Mouse (Mus musculus) layer of hippocampus, adult 2 months (tissue): ENCODE results near the gene Smpd3. TPM values are rescaled to one million over a fixed set of nuclear protein-coding genes. Genes with fewer than 3 reads are reported as not detected.
"Not testable (repeated sequence)": the region's sequence is repeated elsewhere in the genome, so short reads cannot be mapped to it uniquely, and the experiment has no call there.

Experiments
- DNase-seq, 2 experiments: peaks; one replicate each; pipeline ENCODE4 v3.0.0; 2022; ENCODE audit warnings: low spot score in 2 of 2
- H3K27ac ChIP-seq: fragments of 200-600 bp; 2 replicates; pipeline ENCODE4 v1.8.1; 2022
- H3K4me3 ChIP-seq: fragments of 200-600 bp; 2 replicates; pipeline ENCODE4 v1.8.1; 2022; ENCODE audit warnings: mild to moderate bottlenecking
- CTCF ChIP-seq: fragments of 200-600 bp; conservative IDR thresholded peaks from 2 replicates; pipeline ENCODE4 v1.8.1; 2022; ENCODE audit warnings: antibody characterized with exemption, mild to moderate bottlenecking, moderate library complexity
- total RNA-seq, 2 experiments: library from RNA; stranded (reverse); gene quantifications; 2 replicates each; pipeline ENCODE4 v1.2.3; 2021

Gene Smpd3
- total RNA-seq, 2 experiments from 2014 or later: 74.2 to 75.8 TPM

DNA sequence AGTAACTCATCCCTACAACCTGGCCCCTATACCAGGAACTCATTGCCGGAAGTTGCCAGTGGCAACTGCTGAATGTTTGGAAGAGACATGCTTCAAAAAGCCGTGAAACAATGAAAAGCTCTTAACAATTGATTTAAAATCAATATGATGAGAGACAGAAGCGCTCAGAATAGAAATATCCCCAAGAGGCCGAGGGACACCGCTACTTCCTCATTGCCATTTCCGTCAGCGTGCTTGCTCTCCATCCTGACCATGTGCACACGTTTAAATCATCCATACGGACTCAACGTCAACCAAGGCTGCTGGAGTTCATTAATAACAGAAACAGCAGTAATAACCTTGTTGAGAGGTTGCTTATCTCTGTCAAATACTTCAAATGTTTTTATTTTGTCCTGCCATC, 21.3 kb downstream of the Smpd3 start:
- no peak for DNase-seq
- Histone ChIP-seq H3K4me3 (no peak overlapping the region), H3K27ac (peak overlapping the region; percentile 9; the same call in 1 of the 2 replicates)
- TF ChIP-seq CTCF: no peak

DNA sequence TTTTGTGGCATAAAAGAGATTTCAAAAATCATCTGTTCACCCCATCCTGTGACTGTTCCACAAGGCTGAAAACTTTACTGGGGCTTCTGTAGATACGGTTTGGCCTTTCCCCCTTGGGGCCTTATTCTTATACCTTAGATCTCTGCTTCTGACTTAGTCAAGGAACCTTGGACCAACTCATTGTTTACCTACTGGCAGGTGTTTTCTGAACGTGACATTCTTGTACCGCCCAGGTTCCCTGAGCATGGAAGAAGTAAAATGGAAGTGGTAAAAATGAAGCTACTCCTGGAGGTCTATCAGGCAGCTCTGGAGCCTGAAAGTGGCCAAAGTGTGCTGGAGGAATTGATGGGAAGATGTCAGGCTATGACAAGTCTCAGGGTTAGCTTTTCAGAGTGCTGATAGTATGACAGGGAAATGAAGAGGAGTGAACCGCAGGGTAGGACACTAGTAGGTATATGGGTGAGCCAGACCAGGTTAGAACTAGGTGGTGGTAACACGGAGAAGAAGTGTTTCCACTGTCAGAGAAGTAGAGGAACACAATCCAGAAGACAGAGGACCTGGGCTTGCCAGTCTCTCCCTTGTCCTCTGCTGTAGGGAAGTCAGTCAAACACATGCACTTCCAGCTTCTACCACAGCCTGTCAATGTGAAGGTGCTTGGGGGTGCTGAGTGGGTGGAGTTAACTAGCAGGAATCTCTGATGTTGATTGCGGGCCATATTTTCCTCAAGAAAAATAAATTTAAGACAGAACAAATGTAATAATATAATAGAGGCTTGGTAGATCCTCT, 22.2 kb downstream of the Smpd3 start:
- TF ChIP-seq CTCF: peak; percentile 45
- H3K27ac ChIP-seq: no peak overlapping the region; the same call in 1 of the 2 replicates

DNA sequence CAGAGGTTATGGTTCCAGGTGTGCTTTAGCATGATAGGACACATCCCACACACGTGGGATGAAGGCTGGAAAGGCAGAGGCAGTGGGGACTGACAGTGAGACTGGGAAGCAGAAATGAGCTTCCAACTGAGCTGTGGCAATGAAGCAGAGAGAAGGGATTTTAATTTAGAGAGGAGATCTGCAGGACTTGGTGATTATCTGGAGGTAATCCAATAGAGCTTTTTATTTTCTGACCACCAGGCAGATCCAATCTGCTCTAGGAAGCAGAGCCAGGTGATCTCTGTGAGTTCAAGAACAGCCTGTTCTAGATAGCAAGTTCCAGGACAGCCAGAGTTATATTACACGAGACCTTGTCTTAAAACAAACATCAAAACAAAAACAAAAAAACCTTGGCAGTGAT, 24.0 kb downstream of the Smpd3 start:
- peak overlapping the region; percentile 60 for H3K27ac ChIP-seq
- no peak for TF ChIP-seq CTCF
- H3K4me3 ChIP-seq: no peak overlapping the region
- no peak for DNase-seq

More for the DNA sequence above, 22.2 kb downstream of the Smpd3 start:
- no peak overlapping the region for H3K4me3 ChIP-seq
- DNase-seq: no peak

DNA sequence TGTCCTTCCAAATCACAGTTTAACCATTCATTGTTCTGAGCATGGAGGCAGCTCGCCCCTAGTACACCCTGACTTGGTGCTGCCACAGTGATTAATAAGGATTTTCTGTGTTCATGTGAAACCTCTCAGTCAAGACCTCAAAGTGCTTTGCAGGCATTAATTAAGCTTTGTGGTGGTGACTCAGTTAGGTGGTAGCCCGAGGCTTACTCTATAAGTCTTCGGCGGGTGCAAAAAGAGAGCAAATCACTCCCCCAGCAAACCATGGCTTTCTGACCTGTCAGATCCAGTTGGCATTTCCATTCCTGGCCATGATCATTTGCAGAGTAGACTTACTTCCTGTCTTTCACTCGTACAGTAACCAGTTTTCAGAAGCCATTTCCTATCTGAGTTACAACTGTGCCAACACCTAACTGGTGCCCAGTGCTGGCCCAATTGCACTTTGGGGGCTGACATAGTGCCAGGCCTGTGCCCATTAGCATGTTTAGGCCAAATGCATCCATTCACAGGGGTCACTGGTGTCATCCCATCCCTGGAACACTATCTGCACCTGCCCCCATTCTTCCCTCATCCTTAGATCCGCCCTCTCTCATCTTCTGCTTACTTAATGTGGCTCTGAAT, 24.6 kb downstream of the Smpd3 start:
- peak overlapping the region; percentile 60 for H3K27ac ChIP-seq
- no peak for TF ChIP-seq CTCF
- no peak for DNase-seq
- H3K4me3 ChIP-seq: no peak overlapping the region

DNA sequence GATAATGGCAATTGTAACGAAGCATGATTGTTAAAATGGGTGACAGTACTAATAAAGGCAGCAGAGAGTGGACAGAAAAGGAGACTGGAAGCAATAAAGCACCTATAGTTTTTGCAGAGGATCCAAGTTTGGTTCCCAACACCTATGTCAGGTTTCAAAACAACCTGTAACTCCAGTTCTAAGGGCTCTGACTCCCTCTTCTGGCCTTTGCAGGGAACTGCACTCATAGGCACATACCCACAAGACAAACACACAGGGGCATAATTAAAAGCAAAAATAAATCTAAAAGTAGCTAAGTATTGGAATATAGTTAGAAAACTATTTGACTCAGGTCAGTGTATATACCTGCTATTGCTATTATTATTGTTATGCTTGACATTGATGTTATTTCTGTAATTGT, 25.8 kb downstream of the Smpd3 start:
- Histone ChIP-seq H3K4me3 (no peak overlapping the region), H3K27ac (no peak overlapping the region)
- DNase-seq: no peak
- TF ChIP-seq CTCF: peak; percentile 65

DNA sequence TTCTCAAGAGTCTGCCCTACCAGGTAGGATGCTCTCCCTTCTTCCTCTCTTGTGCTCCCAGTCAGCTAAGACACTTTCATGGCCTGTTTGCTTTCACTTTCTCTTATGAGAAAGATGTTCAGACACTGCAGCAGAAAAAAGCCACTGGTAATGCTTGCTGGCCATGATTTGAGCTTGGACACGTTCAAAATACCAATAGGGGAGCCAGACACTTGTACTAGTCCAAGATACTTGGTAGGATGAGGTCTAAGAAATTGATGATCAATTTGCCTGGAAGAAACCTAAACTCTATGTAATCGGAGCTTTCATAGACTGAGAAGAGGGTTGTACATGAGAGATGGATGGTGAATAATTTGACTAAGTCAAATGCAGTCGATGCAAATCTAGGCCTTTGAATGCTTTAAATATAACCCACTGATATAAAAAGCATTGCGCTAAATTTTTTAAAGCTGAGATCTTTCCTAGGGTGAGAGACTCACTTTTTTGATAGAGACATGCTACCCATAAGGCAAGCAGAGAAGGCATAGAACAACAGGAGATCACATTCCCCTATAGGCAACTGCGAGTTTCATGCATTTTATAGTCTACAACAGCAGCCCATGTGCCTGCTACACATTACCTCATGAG, 27.6 kb downstream of the Smpd3 start:
- Histone ChIP-seq H3K27ac (no peak overlapping the region), H3K4me3 (no peak overlapping the region)
- TF ChIP-seq CTCF: no peak
- DNase-seq: no peak

DNA sequence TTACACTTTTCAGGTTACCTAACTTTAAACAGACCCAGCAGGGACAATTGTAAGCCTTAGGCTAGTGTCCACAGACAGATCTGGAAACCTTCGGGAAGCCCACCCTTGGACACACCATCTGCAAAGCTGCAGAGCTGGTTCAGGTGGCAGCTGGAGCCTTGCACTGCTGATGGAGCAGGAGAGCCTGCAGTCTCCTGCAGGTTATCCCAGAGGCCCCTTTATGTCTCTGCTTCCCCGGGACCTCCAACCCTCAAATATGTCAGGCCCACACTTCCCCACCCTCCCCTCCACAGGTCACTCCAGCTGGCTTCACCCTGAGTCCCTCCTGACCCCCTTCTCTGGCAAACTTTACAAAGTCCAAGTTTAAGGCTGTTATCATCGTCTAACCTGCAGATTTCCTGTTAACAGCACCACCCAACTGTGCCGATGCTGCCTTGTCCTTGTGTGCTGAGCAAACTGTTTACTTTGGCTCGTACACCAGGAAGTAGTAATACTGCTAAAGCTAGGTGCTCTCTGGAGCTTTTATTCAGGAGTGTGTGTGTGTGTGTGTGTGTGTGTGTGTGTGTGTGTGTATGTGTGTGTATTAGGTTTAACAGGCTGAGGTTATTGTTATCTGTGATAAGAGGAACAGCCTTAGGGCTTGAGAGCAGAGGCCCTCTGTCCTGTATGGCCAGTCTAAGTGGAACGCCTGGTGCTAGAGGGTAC, 29.6 kb downstream of the Smpd3 start:
- H3K4me3 ChIP-seq, H3K27ac ChIP-seq, DNase-seq: not testable (repeated sequence)

DNA sequence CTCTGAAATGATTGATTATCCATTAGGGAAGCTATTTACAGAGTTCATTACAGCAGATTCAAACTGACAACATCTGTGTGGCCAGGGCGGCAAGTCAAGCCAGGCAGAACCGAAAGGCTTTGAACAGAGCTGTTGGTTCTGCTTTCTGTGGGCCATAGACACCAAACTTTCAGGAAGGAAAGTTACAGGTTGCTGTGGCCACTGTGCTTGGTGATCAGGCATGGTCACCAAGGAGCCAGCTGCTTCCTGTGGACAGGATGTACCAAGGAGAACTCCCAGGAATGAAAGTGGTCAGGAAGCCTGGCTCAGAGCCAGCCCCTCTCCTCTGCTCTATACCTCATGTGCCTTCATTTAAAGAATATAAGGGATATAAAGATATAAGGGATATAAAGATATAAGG, 30.2 kb downstream of the Smpd3 start:
- no peak for DNase-seq
- no peak overlapping the region for H3K27ac ChIP-seq
- no peak overlapping the region for H3K4me3 ChIP-seq
- no peak for TF ChIP-seq CTCF

DNA sequence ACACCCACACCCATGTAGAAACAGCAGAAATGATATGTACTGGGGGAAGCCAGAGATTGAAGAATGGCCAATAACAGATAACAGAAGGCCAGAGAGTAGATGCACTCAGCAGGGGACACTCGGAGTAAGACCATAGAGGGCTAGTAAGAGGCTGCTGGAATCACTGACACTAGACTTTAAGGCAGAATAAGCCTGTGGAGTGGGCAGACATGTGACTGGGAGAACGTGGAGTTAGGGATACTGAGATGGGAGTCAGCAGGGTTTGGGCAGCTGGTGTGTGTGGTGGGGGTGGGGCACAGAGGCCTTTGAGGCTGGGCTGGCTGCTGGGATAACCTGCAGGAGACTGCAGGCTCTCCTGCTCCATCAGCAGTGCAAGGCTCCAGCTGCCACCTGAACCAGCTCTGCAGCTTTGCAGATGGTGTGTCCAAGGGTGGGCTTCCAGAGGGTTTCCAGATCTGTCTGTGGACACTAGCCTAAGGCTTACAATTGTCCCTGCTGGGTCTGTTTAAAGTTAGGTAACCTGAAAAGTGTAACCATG, 31.0 kb downstream of the Smpd3 start:
- DNase-seq, H3K4me3 ChIP-seq: not testable (repeated sequence)

DNA sequence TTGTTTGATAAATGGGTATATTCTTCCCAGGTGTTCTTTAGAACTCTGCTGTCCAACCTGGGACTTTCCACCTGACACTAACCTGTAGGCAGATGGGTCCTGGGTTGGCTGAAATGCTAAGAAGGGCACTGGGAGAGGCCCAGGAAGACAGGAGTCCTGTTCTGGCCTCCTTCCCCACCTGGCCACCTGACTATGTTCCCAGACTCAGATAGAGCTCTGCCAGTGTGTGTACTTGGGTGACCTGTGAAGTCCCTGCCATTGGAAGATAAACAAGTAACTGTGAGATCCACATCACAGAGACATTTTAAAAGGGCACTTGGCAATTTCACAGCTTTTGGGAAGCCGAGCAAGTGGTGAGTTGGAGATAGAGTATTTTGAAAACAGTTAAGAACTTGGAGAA, 31.7 kb downstream of the Smpd3 start:
- TF ChIP-seq CTCF: no peak
- no peak for DNase-seq
- no peak overlapping the region for H3K27ac ChIP-seq
- no peak overlapping the region for H3K4me3 ChIP-seq

More for the DNA sequence above, 31.0 kb downstream of the Smpd3 start:
- not testable (repeated sequence) for H3K27ac ChIP-seq

DNA sequence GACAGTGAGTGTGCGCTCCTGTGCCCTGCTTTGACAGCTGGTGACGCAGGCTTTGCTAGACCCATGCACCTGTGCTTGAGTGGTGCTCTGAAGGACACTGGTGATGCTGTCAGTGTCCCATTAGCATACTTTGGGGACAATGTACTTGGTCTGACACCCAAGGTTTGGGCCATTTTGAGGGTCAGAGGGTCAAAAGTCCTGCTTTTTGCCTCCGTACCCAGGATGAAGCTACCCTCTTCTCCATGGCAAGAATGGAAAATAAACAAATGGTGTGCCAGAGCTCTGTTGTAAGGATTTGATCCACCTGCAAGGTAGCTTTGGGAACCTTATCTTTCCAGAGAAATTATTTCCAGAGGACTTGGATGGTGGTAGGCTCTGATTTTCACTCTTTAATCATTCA, 32.5 kb downstream of the Smpd3 start:
- Histone ChIP-seq H3K27ac (no peak overlapping the region), H3K4me3 (no peak overlapping the region)
- TF ChIP-seq CTCF: no peak
- no peak for DNase-seq

DNA sequence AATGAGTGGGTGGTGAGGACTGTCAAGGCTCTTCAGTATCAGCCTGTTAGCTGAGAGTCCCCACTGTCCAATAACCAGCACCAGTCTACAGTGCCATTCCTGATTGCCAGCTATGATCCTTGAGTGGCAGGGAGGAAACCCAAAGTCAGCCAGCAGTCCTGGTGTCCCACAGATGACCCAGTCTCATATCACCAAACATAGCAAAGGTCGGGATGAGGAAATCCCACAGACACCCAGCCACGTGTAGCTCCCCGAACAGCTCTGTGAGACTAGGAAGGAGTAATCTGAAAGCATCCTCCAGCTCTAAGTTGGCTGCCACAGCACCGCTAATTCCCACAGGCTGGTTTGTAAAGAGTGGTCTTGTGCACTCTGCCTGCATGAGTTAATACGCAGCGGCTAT, 33.5 kb downstream of the Smpd3 start:
- TF ChIP-seq CTCF: no peak
- DNase-seq: no peak
- H3K4me3 ChIP-seq: no peak overlapping the region
- no peak overlapping the region for H3K27ac ChIP-seq
